Mouse (Mus musculus) erythroblast, adult 5-6 weeks (primary cell): ENCODE results near the gene Dhx37. TPM values are rescaled to one million over a fixed set of nuclear protein-coding genes. Genes with fewer than 3 reads are reported as not detected.

Experiments used
- ATAC-seq: replicated peaks from 2 replicates; pipeline ENCODE4 v1.8.0; 2016; ENCODE audit warnings: moderate number of reproducible peaks, mild to moderate bottlenecking, moderate TSS enrichment, inconsistent platforms; ENCODE audit not compliant: poor library complexity, low FRiP score, severe bottlenecking
- total RNA-seq, 2 experiments: library from RNA; stranded (forward) in 1 of 2; stranded (reverse) in 1 of 2; fragments of 150-400 nt in 1 of 2; fragments of 200-764, 138-1000 nt in 1 of 2; gene quantifications; 2 replicates each; pipeline versions ENCODE4 v1.2.3 to v1.2.4; 2015 to 2017; ENCODE audit warnings: low replicate concordance in 2 of 2

The Dhx37 gene
- total RNA-seq, 2 experiments from 2014 or later = 1.2 to 6.5 TPM

GRCm38 (mm10) chr5:125370950-125371693, 62.8 kb downstream of the Dhx37 start:
- no peak for ATAC-seq

GRCm38 (mm10) chr5:125368568-125368967, 65.4 kb downstream of the Dhx37 start:
- peak; percentile 90 for ATAC-seq

- no peak for ATAC-seq
Measured at GRCm38 (mm10) chr5:125368156-125368555, 65.8 kb downstream of the Dhx37 start.

GRCm38 (mm10) chr5:125364851-125365429, 69.0 kb downstream of the Dhx37 start:
- no peak for ATAC-seq

GRCm38 (mm10) chr5:125363894-125364293, 70.0 kb downstream of the Dhx37 start:
- ATAC-seq = no peak

Other genes starting within 250 kb of the Dhx37 start
- gene Scarb1, start 93.0 kb downstream of the Dhx37 start, total RNA-seq (2015; ENCODE audit: low replicate concordance) = 20.9 and 28.6 TPM in 2 replicates
- gene Scarb1, start 93.0 kb downstream of the Dhx37 start, total RNA-seq (2017; ENCODE audit: low replicate concordance) = 13.5 and 16.6 TPM in 2 replicates
- gene Gm10382, start 44.8 kb downstream of the Dhx37 start, total RNA-seq (2015; ENCODE audit: low replicate concordance) = not detected in 2 replicates
- gene Gm10382, start 44.8 kb downstream of the Dhx37 start, total RNA-seq (2017; ENCODE audit: low replicate concordance) = 0.43 TPM in 1 of 2 replicates, not detected in the other
- gene Ubc, start 43.9 kb downstream of the Dhx37 start, total RNA-seq (2015; ENCODE audit: low replicate concordance) = 74.2 and 81.7 TPM in 2 replicates
- gene Ubc, start 43.9 kb downstream of the Dhx37 start, total RNA-seq (2017; ENCODE audit: low replicate concordance) = 106 and 132 TPM in 2 replicates
- 10.9 and 13.1 TPM in 2 replicates for gene Bri3bp, start 7.4 kb upstream of the Dhx37 start, total RNA-seq (2015; ENCODE audit: low replicate concordance)
- 4.7 and 5.3 TPM in 2 replicates for gene Bri3bp, start 7.4 kb upstream of the Dhx37 start, total RNA-seq (2017; ENCODE audit: low replicate concordance)
- gene Aacs, start 41.7 kb upstream of the Dhx37 start, total RNA-seq (2015; ENCODE audit: low replicate concordance) = 1.3 and 2.3 TPM in 2 replicates
- gene Aacs, start 41.7 kb upstream of the Dhx37 start, total RNA-seq (2017; ENCODE audit: low replicate concordance) = 4.2 and 6.0 TPM in 2 replicates
- gene Tmem132b, start 97.7 kb upstream of the Dhx37 start, total RNA-seq (2015; ENCODE audit: low replicate concordance) = not detected in 2 replicates
- not detected in 2 replicates for gene Tmem132b, start 97.7 kb upstream of the Dhx37 start, total RNA-seq (2017; ENCODE audit: low replicate concordance)